Mouse (Mus musculus) ES-E14 (cell line): Measurements from ENCODE around the gene Btg2.

ENCODE experiments used
- HCFC1 ChIP-seq: IDR thresholded peaks from 2 replicates; pipeline ENCODE4 v1.6.1; 2012; ENCODE audit warnings: low read length, inconsistent platforms, borderline replicate concordance; ENCODE audit not compliant: insufficient read depth
- ZC3H11A ChIP-seq: IDR thresholded peaks from 2 replicates; pipeline ENCODE4 v1.6.1; 2012; ENCODE audit warnings: low read depth, mild to moderate bottlenecking, inconsistent platforms, low read length, borderline replicate concordance

- TF ChIP-seq HCFC1 (no peak), ZC3H11A (no peak)
Observed at GRCm38 (mm10) chr1:134093771-134094526, 15.0 kb upstream of the Btg2 start.
